Mouse (Mus musculus): Measurements from ENCODE around the gene Trit1.

The Trit1 gene

DNA sequence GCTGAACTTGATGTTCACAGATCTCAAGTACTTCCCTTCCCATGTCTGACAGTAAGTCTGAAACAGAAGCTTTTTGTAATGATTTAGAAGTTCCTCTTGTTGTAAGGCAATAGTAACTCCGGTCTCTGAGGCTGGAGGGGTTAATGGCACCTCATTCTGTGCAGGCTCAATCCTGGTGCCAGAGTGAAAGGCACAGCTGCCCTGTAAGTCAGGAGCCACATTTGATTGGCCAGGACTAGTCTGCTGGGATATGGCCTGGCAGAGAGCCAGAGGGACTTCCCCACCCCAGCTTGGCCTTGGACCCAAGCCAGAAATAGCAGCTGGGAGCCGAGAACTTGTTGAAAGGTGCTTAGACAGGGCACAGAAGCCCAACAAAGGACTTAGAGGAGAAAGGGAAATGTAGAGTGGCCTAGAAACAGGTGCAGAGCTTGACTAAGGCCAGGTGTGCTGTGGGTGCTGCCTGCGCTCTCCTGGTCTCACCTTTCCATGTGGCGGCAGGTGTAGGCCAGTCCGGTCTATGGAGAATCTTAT, 34.3 kb downstream of the Trit1 start:
- DNase-seq (ENCODE audit: low read depth, low spot score), result peak; percentile 56

DNA sequence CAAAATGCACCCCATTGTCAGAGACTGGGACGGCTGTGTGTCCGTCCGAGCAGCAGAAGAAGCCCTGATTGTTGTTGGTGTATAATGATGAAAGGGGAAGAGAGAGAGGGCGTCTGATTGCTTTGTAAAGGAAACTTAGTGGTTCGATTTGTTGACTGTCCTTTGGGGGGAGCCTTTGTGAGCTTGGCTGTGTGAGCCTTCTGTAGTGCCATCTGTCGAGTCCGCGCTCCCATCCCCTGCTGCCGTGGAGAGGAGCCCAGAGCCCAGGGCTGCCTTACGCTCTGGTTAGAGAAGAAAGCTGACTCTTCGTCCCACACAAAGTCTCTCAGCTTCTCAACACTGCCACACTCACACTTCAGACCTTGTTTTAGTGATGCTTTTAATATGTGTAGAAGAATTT, 36.8 kb downstream of the Trit1 start:
- DNase-seq (ENCODE audit: low read depth, low spot score), result no peak

DNA sequence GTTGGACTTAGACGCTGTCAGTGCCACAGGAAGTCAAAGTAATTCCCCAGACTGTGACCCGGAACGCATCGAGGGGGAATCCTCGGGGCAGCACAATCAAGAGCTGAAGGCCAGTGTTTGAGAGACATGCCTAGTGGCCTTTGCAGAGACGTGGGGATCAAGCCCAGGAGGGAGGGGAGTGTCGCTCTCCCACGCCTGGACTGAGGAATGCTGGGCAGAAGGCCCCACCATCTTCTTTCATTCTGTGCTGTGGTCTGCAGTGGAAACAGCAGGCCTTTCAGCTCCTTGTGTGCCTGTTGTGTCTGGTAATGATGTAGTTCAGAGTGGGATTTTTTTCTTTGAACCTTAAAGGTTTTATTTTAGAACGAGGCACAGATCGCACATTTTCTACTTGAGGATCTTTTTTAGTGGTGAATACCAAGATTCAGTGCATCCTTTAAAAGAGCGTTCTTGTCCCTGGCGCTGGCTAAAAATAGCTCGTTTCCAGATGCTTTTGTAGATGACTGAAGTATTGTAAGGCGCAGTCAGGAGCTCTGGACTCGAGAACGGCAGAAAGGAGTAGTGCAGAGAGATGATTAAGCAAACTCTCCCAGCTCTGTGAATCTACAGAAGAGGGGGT, 37.9 kb downstream of the Trit1 start:
- DNase-seq (ENCODE audit: low read depth, low spot score), result no peak

DNA sequence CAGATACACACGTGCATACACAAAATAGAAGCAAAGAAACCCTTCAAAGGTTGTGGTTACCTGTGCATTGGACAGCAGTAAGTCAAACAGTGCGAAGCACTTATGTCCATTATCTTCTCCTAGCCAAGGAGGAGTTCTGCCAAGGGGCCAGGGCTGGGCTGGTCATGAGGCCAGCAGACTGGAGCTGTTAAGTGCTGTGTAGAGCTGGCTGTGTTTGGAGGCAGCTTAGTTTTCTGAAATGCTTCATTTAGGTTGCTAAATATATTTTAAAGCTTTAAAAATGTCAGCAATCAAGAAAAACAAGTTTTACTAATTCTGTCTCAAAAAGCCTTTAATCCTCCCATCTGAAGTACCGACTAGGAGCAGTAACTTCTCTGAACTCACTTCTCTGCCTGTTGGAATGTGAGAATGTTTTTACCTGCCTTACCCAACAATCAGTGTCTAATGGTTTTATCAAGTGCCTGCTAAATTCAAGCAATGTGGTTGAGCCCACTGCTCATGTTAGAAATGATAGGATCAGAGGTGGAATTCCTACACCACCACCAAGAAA, 40.2 kb downstream of the Trit1 start:
- no peak for DNase-seq (ENCODE audit: low read depth, low spot score)

DNA sequence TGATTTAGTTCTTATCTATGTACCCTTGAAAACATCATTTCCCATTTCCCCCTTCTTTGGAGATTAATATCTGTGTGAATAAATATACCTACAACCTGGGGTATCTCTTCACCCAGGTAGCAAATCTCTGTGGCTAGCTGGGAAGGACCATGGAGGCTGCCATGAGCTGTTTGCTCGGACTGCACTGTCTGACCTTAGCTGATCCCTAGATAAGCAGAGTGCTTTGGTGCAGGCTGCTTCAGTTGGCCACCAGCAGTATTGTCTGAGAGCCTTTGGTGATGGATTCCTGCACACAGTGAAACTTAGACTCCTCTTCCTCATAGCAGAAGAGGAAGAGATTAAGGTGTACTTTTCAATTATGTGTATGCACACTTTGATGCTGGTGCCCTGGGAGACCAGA, 41.6 kb downstream of the Trit1 start:
- no peak for DNase-seq (ENCODE audit: low read depth, low spot score)

DNA sequence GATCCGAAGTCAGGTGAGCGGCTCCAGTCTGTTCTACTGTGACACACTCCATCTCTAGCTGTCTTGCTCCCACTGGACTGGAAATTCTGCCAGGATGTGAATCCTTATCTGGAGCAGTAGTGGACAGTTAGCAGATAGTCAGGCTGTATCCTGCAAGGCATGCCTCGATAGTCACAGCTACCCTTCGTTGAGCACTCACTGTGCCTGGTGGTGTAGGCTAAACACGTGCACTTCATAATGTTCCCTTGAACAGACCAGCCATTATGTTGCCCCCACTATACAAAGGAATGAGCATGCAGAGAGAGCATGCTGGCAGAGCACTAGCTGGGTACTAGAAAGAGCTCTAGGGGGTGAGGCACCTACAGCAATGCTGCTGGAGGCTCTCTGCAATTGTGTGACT, 45.3 kb downstream of the Trit1 start:
- DNase-seq (ENCODE audit: low read depth, low spot score), result no peak

DNA sequence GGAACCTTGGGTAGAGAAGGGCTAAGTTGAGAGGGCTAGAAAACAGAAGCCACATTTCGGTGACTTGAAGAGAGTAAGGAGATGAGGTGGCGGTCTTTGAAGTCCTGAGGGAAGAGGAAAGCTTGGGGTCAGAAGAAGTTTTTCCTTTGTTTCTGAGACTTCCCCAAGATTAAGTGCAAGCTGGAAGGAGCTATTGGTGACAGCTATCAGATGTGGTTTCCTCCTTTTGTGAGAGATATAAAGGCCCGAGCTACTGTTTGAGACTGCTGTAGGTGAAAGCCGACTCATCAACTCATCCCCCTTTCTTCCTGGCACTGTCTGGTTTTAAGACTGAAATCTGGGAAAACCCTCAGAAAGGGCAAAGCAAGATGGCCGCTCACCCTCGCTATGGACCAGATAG, 52.2 kb downstream of the Trit1 start:
- DNase-seq (ENCODE audit: low read depth, low spot score), result no peak

DNA sequence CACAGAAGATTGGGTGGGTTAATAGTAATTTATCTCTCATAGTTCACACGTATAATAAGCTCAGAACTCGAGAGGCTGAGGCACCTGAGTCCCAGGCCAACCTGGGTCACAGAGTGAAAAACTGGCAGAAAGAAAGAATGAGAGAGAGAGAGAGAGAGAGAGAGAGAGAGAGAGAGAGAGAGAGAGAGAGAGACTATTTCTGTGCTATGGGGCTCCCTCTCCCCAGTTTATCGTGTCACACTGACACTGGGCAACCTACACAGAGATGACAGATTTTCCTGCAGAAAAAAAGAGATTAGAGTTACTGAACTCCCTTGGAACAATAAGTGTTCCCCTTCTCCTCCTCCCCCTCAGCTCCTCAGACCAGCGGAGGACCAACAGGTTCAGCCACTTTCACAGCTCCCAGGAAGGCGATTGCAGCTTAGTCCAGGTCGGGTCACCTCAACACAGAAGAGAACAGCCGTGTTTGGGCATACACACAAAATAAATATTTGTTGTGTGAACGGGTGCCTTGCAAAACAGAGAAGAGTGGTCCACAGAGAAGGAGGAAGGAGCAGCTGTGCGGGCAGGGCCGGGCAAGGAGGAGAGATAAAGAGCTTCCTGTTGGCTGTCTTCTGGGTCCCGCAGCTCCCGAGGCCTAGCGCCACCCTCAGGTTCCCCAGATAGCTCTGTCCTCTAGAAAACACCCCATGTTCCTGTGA, 55.0 kb downstream of the Trit1 start:
- DNase-seq (ENCODE audit: low read depth, low spot score), result peak; percentile 73

DNA sequence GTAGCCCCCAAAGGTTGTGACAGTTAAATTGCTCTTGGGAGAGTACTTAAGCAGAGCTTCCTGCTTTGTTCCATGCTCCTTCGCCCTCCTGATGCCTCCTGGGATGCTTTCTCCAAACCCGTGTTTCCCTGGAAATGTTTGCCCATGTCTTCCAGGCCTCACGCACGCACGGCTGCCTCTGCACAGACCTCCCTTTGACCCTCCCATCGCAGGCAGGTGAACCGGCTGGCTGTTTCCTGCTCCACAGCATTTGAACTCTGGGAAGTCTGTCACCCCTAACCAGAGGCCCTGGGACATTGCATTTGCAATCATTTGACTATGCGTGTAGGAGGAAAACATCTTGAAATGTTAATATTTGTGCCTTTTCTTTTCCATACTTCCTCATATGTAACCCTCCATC, 60.5 kb downstream of the Trit1 start:
- no peak for DNase-seq (ENCODE audit: low read depth, low spot score)

DNA sequence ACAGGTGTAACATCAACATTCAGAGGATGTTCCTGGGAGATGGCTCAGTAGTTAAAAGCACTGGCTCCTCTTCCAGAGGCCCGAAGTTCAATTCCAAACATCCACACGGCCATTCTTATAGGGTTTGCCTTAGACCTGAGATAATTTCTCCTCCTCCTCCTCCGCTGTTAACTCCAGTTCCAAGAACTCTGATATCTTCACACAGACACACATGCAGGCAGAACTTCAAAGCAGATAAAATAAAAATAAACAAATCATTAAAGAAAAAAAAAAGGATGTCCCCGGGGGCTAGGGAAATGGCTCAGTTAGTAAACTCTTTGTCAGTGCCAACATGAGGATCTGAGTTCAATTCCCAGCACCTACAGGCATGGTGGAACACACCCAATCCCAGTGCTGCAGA, 61.8 kb downstream of the Trit1 start:
- no peak for DNase-seq (ENCODE audit: low read depth, low spot score)

DNA sequence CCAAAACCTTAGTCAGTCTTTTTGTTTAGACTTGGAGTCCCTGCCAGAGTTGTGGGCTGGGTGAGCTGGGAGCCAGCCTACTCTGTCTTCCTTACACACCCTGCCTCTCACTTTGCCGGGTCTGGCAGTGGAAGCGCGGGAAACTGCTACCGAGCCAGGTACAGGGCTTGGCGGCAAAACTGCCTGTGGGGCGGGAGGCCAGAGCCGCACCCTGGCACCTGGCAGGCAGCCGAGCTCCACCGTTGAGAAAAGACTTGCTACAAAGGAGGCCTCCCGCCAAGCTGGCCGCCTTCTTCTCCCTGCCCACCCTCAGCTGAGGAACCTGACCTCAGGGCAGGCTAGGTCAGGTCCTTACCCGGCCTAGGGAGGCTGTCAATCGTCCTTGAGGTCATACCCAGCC, 64.4 kb downstream of the Trit1 start:
- DNase-seq (ENCODE audit: low read depth, low spot score), result no peak

DNA sequence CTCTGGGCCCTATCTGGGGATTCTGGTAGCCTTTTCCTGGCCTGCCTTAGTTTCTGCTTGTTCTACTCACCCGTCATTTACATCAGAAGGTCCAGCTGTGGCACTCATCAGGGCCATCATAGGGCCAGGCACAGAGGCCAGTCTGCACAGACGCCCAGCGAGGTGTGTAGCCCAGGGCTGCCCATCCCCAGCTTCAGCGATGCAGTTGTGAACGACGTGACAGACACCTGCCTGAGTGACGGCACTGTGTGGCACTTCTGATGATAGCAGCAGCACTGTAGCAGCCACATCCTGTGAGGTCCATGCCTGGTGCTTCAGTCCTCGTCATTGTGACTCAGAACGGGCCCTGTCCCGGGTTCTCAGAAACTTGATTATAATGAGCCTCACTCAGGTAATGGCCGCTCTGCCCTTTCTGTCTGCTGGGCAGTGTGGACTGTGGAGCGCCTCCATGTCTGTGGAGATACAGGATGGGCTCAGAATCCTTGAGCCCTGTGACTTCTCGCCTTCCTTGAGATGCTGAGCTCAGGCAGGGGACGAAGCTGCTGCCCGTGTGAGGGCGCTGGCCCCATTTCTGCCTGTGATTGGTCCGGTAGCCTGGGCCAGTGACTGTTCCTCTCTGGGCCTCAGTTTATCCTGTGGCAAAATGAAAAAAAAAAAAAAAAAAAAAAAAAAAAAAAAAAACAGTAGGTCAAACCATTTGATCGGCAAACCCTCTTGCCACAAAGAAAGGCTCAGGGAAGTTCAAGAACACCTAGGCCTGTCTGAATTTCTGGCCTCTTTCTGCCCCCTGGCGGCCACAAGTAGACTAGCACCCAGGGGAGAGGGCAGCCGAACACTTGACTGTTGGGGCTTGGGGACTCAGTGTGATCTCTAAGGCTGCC, 66.1 kb downstream of the Trit1 start:
- peak; percentile 75 for DNase-seq (ENCODE audit: low read depth, low spot score)

DNA sequence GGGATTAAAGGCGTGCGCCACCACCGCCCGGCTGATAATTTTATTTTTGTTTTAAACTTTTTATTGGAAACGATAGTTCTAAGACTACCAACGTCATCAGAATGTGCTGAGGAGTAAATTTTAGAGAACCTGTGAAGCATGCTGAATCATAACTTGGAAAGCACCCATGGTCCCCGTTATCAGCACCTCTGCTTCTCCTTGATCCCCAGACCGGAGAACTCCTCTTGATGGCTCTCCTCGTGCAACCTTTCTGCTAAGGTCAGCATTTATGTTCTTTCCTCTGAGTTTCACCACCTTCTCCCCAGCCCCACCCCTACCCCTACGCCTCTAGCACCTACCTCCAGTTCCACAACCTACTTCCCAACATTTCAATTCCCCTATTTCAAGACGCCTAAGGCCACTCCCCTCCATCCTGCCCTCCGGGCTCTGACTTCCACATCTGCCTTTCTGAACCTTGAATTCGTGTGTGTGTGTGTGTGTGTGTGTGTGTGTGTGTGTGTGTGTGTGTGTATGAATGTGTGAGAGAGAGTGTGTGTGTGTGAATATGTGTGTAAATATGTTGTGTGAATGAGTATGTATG, 67.0 kb downstream of the Trit1 start:
- DNase-seq (ENCODE audit: low read depth, low spot score), result no peak

DNA sequence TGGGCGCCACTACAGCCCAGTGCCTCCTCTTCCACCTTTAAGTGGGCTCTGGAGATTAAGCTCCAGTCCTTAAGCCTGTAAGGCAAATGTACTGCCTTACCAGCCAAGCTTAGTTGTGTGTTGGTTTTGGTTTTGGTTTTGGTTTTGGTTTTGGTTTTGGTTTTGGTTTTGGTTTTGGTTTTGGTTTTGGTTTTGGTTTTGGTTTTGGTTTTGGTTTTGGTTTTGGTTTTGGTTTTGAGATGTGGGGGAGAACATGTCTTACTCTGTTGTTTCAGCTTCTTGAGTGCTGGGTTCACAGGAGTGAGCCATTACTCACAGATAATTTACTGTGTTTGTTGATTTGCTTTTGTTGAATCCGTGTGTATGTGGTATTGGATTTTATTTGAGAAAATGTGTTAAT, 68.9 kb downstream of the Trit1 start:
- DNase-seq (ENCODE audit: low read depth, low spot score), result no peak

DNA sequence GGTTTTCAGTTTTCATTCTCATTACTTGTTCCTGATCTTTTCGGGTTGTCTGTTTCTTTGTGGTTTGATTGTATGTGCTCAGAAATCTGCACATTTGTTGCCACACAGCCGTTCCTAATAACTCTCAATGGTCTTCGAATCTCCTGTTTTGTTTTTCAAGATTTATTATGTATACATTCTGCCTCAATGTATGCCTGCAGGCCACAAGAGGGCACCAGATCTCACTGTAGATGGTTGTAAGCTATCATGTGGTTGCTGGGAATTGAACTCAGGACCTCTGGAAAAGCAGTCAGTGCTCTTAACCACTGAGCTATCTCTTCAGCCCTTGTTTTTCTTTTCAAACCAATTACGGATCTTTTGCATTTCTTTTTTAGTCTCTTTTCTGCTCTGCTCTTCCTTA, 70.0 kb downstream of the Trit1 start:
- peak; percentile 16 for DNase-seq (ENCODE audit: low read depth, low spot score)

DNA sequence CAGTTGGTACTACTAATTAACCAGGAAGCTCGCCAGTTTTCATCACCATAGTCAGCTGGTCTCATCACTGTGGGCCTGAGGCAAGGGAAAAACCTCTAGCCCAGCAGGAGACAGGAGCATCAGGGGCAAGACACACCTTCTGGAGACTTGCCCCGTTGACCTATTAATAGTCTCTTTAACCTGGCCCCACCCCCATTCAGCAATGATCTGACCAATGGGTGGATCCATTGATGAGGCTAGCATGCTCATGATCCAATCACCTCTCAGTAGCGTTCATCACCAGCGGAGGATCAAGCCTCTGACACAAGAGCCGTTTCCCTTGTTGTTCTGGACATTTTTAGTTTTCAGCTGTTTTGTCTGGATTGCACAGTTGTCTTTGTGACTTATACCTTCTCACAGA, 76.2 kb downstream of the Trit1 start:
- DNase-seq (ENCODE audit: low read depth, low spot score), result no peak

DNA sequence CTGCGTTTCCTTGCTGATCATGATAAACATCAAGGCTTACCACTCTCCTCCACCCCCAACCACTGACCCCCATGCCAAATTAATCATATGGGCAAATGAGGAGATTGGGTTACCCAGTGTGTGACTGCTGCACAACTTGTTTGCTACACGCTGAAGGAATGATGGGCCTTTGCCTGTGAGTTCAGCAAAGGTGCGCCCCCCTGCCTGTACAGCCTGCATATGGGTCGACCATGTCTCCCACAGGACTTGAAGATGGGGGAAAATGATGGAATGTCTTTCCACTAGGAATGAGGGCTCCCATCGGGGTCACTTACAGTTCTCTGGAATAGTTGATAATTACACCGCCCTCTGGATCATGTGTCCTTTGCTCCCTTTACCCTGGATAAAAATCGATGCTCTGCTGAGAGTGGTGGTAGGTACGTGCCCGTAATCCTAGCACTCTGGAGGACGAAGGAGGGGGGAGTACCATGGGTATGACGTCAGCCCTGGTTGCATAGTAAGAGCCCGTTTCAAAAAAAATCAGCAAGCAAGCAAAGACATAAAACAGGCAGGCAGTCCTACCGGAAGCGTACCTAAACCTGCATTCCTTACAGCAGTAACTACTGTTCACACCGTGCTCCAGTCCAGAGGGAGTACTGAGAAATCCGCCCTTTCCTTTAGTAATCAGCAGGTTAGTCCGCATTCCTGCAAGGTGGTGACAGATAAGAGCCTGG, 76.8 kb downstream of the Trit1 start:
- DNase-seq (ENCODE audit: low read depth, low spot score), result no peak

DNA sequence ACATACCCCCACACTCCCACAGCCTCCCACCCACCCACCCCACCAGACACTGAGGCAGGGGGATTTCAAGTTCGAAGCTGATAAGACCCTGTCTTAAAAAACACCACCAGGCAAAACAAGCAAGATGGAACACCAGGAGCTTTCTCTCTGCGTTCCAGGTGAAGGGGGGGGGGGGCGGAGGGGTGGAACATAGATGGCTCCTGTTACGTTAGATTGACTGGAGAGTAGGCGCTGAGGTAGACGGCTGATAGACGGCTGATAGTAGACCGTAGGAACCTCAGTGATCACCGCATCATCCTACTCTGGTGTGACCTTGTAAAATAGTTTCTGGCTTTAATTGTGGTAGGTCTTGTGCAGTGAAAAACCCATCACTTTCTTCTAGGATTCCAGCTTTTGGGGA, 77.5 kb downstream of the Trit1 start:
- DNase-seq (ENCODE audit: low read depth, low spot score), result no peak

Data from A20 (cell line).